Mouse (Mus musculus) ES-E14 (cell line): ENCODE measurements around the gene Fcf1. TPM values are rescaled to one million over a fixed set of nuclear protein-coding genes. Genes with fewer than 3 reads are reported as not detected.

Source experiments
- DNase-seq: peaks from one replicate; pipeline ENCODE4 v3.0.0-alpha.2; 2013; ENCODE audit warnings: low read depth, low spot score
- H3K27ac ChIP-seq: 2 replicates; pipeline ENCODE4 v1.5.1; 2012; ENCODE audit warnings: low read depth, mild to moderate bottlenecking, low read length, moderate library complexity, mixed read lengths; ENCODE audit not compliant: poor library complexity, insufficient read depth, severe bottlenecking
- H3K36me3 ChIP-seq: 2 replicates; pipeline ENCODE4 v1.6.1; 2012; ENCODE audit warnings: mild to moderate bottlenecking, low read length, moderate library complexity, mixed read lengths; ENCODE audit not compliant: control insufficient read depth, poor library complexity, insufficient read depth, severe bottlenecking
- H3K4me1 ChIP-seq, 2 experiments: fragments of 150-350 bp in 1 of 2; sonication (generic) in 1 of 2; 2 replicates each; pipeline ENCODE4 v1.6.1; 2012; ENCODE audit warnings: low read length in 2 of 2, mild to moderate bottlenecking in 1 of 2, mixed read lengths in 1 of 2; ENCODE audit not compliant: control insufficient read depth in 2 of 2, insufficient read depth in 2 of 2, poor library complexity in 1 of 2
- H3K4me3 ChIP-seq, 2 experiments: fragments of 150-350 bp in 1 of 2; sonication (generic) in 1 of 2; 2 replicates each; pipeline ENCODE4 v1.5.1; 2012; ENCODE audit warnings: low read length in 2 of 2, low read depth in 1 of 2, mild to moderate bottlenecking in 1 of 2, mixed read lengths in 1 of 2; ENCODE audit not compliant: insufficient read depth in 1 of 2, poor library complexity in 1 of 2, severe bottlenecking in 1 of 2
- H3K9ac ChIP-seq: 2 replicates; pipeline ENCODE4 v1.6.1; 2012; ENCODE audit warnings: low read depth, mild to moderate bottlenecking, low read length, mixed read lengths; ENCODE audit not compliant: poor library complexity, insufficient read depth, severe bottlenecking
- H3K9me3 ChIP-seq: fragments of 150-350 bp; sonication (generic); 2 replicates; pipeline ENCODE4 v1.6.1; 2012; ENCODE audit warnings: low read depth, mild to moderate bottlenecking, low read length; ENCODE audit not compliant: control insufficient read depth, insufficient read depth
- CHD2 ChIP-seq: IDR thresholded peaks from 2 replicates; pipeline ENCODE4 v1.6.1; 2014; ENCODE audit warnings: mild to moderate bottlenecking, low read depth, low read length, inconsistent platforms
- HCFC1 ChIP-seq: IDR thresholded peaks from 2 replicates; pipeline ENCODE4 v1.6.1; 2012; ENCODE audit warnings: low read length, inconsistent platforms, borderline replicate concordance; ENCODE audit not compliant: insufficient read depth
- MAFK ChIP-seq: IDR thresholded peaks from 2 replicates; pipeline ENCODE4 v1.6.1; 2014; ENCODE audit warnings: mild to moderate bottlenecking, low read depth, low read length, inconsistent platforms; ENCODE audit not compliant: insufficient read depth
- ZC3H11A ChIP-seq: IDR thresholded peaks from 2 replicates; pipeline ENCODE4 v1.6.1; 2012; ENCODE audit warnings: low read depth, mild to moderate bottlenecking, inconsistent platforms, low read length, borderline replicate concordance
- ZNF384 ChIP-seq: IDR thresholded peaks from 2 replicates; pipeline ENCODE4 v1.6.1; 2012; ENCODE audit warnings: low read depth, low read length, inconsistent platforms
- in situ Hi-C, 2 experiments: fragments of 600-800 bp; cut with MboI; formaldehyde crosslinking; loops; one replicate each; pipeline ENCODE4 v1.15.1; 2025; ENCODE audit warnings: low sequenced_read_pairs in 2 of 2, inconsistent platforms in 1 of 2; ENCODE audit not compliant: unreplicated experiment in 2 of 2
- total RNA-seq: library from RNA; depleted of rRNA; stranded (reverse); fragments of 300-350 nt; gene quantifications from 2 replicates; pipeline ENCODE4 v1.2.3, GENCODE M21; 2012

Gene Fcf1
- total RNA-seq, 1 experiment = 156 TPM

DNA sequence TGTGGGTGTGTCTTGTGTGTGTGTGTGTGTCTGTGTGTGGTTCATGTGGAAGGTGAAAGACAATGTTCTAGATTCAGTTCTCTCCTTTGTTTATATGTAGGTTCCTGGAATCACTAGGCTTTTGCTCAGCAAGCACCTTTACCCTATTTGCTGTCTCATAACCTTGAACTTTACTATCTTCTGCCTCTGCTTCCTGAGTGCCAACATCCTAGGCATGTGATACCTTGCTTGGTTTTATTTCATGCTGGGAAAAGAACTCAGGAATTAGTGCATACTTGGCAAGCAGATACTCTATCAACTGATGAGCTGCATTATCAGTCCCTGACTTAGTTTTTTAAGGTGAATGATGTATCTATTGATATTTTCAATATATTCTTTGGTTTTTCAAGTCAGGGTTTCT lies 36.3 kb downstream of the Fcf1 start:
- DNase-seq = no peak
- Histone ChIP-seq H3K4me1 (peaks cover 0 to 4% of the 10 kb centered on the region in 2 experiments; a peak in 1 of 4 replicates), H3K9ac (no peak overlapping the region), H3K27ac (no peak overlapping the region), H3K9me3 (peaks cover 4% of the 10 kb centered on the region; the same call in 1 of the 2 replicates), H3K36me3 (no peaks in the 10 kb centered on the region; the same call in 1 of the 2 replicates), H3K4me3 (no peak overlapping the region)
- in situ Hi-C loops = no loop called here
- TF ChIP-seq CHD2 (no peak), MAFK (no peak), HCFC1 (no peak), ZC3H11A (no peak), ZNF384 (no peak)

DNA sequence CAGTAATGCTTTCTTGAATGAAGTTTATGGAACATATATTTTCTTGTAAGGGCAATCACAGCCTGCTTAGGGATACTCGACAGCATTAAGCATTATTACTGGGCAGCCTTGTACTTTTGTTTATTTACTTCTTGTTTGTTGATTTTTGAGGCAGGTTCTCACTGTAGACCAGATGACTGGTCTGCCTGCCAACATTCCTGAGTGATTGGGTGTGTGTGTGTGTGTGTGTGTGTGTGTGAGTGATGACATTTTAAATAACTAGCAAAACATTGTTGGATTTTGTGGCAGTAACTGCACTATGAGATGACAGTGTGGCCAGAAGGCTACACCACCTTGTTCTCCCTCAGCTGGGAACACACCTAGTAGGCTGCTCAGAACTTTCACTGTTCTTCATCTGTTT lies 39.1 kb downstream of the Fcf1 start:
- H3K4me1 ChIP-seq = peaks cover 0 to 4% of the 10 kb centered on the region in 2 experiments; a peak in 1 of 4 replicates
- peaks cover 8% of the 10 kb centered on the region for H3K36me3 ChIP-seq
- H3K27ac ChIP-seq = no peak overlapping the region
- no peaks in the 10 kb centered on the region for H3K9me3 ChIP-seq
- no peak for DNase-seq
- H3K9ac ChIP-seq = no peak overlapping the region
- TF ChIP-seq CHD2 (no peak), ZC3H11A (no peak), MAFK (no peak), HCFC1 (no peak), ZNF384 (no peak)
- in situ Hi-C loops = no loop called here
- no peak overlapping the region for H3K4me3 ChIP-seq

DNA sequence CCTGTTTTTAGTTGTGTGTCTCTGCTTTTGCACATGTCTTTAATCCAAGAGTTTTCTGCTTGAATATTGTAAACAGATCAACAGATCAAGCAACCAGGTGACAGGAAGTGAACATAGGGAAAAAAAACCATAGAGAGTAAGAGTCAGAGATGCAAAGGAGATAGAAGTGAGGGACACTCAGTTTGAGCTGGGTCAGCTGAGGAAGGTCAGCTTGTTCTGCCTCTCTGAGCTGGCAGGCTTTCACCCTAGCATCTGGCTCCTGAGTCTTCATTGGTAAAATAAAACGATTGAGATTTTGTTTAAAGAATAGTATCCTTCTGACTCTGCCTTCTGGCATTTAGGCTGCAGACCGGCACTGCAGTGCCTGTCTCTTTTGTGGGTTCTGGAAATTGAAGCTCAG lies 39.8 kb downstream of the Fcf1 start:
- no peak overlapping the region for H3K9ac ChIP-seq
- in situ Hi-C loops = no loop called here
- H3K9me3 ChIP-seq = no peaks in the 10 kb centered on the region
- no peak overlapping the region for H3K4me3 ChIP-seq
- H3K4me1 ChIP-seq = peaks cover 0 to 4% of the 10 kb centered on the region in 2 experiments; a peak in 1 of 4 replicates
- peaks cover 15% of the 10 kb centered on the region for H3K36me3 ChIP-seq
- no peak overlapping the region for H3K27ac ChIP-seq
- no peak for DNase-seq
- TF ChIP-seq HCFC1 (no peak), ZC3H11A (no peak), ZNF384 (no peak), MAFK (no peak)

DNA sequence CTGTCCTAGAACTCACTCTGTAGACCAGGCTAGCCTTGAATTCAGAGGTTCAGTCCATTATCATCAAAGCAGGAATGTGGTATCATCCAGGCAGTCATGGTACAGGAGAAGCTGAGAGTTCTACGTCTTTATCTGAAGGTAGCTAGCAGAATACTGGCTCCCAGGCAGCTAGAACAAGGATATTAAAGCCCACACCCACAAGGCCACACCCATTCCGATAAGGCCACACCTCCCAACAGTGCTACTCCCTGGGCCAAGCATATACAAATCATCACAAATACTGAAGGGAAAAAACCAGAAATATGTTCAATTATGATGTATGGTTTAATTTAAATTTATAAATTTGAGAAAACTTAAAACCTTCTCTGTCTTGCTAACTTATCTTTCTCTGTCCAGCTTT lies 41.5 kb downstream of the Fcf1 start:
- DNase-seq = no peak

DNA sequence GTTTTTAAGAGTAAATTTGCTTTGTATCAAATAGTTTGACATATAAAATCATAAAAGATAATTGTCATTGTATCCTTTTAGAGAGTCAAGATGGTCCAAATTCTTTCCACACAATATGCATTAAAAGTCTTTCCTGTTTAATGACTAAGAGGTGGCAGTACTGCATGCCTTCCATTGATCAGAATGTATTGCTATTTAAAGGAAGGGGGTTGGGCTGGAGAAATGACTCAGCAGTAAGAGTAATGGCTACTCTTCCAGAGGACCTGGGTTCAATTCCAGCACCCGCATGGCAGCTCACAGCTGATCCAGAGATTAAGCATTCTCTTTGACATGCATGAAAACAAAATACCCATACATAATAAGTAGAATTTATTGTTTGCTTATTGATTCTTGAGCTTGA lies 51.4 kb downstream of the Fcf1 start:
- DNase-seq = no peak
- Histone ChIP-seq H3K4me1 (no peaks in the 10 kb centered on the region; a peak in 1 of 4 replicates), H3K9me3 (no peaks in the 10 kb centered on the region), H3K27ac (no peak overlapping the region), H3K36me3 (no peaks in the 10 kb centered on the region; the same call in 1 of the 2 replicates), H3K9ac (no peak overlapping the region), H3K4me3 (no peak overlapping the region)
- TF ChIP-seq ZC3H11A (no peak), HCFC1 (no peak), CHD2 (no peak), ZNF384 (no peak), MAFK (peak; percentile 94)
- in situ Hi-C loops = no loop called here

More for the DNA sequence above, 41.5 kb downstream of the Fcf1 start:
- Histone ChIP-seq H3K4me1 (peaks cover 0 to 4% of the 10 kb centered on the region in 2 experiments; a peak in 1 of 4 replicates), H3K27ac (no peak overlapping the region), H3K9me3 (no peaks in the 10 kb centered on the region), H3K9ac (no peak overlapping the region), H3K4me3 (no peak overlapping the region), H3K36me3 (peaks cover 15% of the 10 kb centered on the region)
- in situ Hi-C loops = no loop called here
- TF ChIP-seq CHD2 (no peak), MAFK (no peak), ZNF384 (no peak), ZC3H11A (no peak), HCFC1 (no peak)
